Mouse (Mus musculus) heart, adult 2 months (tissue): ENCODE data around the gene Atf4.

Experiments used
- CTCF ChIP-seq: fragments of 200-600 bp; IDR thresholded peaks from 2 replicates; pipeline ENCODE4 v1.8.1; 2022; ENCODE audit warnings: antibody characterized with exemption, mild to moderate bottlenecking, moderate library complexity
- EP300 ChIP-seq: fragments of 200-500 bp; IDR thresholded peaks from 2 replicates; pipeline ENCODE4 v1.6.1; 2011; ENCODE audit warnings: low read depth, low read length, control low read depth; ENCODE audit not compliant: insufficient read depth
- POLR2A ChIP-seq: fragments of 200-500 bp; IDR thresholded peaks from 2 replicates; pipeline ENCODE4 v1.6.1; 2011; ENCODE audit warnings: mild to moderate bottlenecking, low read depth, low read length, control low read depth; ENCODE audit not compliant: insufficient read depth

GRCm38 (mm10) chr15:80249672-80250071 lies 5.3 kb upstream of the Atf4 start:
- TF ChIP-seq POLR2A: no peak
- no peak for TF ChIP-seq EP300
- no peak for TF ChIP-seq CTCF
